Mouse (Mus musculus) heart, embryonic 12.5 days (tissue): ENCODE measurements around the gene Thsd4. TPM values are rescaled to one million over a fixed set of nuclear protein-coding genes. Genes with fewer than 3 reads are reported as not detected.

Experiments
- ATAC-seq: fragments of 200-750 bp; cut with Nextera tagmentation; 2 replicates; pipeline ENCODE4 v1.8.0; 2017; ENCODE audit warnings: moderate TSS enrichment, moderate library complexity; ENCODE audit not compliant: insufficient number of reproducible peaks, low FRiP score
- H3K27ac ChIP-seq: fragments of 300-500 bp; sonication (generic); 2 replicates; pipeline ENCODE4 v1.5.1; 2016; ENCODE audit warnings: mild to moderate bottlenecking, moderate library complexity; ENCODE audit not compliant: poor library complexity, severe bottlenecking
- H3K27me3 ChIP-seq: fragments of 300-500 bp; sonication (generic); replicated peaks from 2 replicates; pipeline ENCODE4 v1.6.1; 2016; ENCODE audit warnings: mild to moderate bottlenecking, moderate library complexity
- H3K36me3 ChIP-seq: fragments of 300-500 bp; sonication (generic); 2 replicates; pipeline ENCODE4 v1.6.1; 2016; ENCODE audit warnings: mild to moderate bottlenecking, moderate library complexity
- H3K4me1 ChIP-seq: fragments of 300-500 bp; sonication (generic); replicated peaks from 2 replicates; pipeline ENCODE4 v1.6.1; 2016; ENCODE audit warnings: mild to moderate bottlenecking
- H3K4me2 ChIP-seq: fragments of 300-500 bp; sonication (generic); 2 replicates; pipeline ENCODE4 v1.6.1; 2016; ENCODE audit warnings: mild to moderate bottlenecking, moderate library complexity
- H3K4me3 ChIP-seq: fragments of 300-500 bp; sonication (generic); 2 replicates; pipeline ENCODE4 v1.5.1; 2016; ENCODE audit warnings: mild to moderate bottlenecking
- H3K9ac ChIP-seq: fragments of 300-500 bp; sonication (generic); 2 replicates; pipeline ENCODE4 v1.6.1; 2016; ENCODE audit warnings: mild to moderate bottlenecking, moderate library complexity
- H3K9me3 ChIP-seq: fragments of 300-500 bp; sonication (generic); replicated peaks from 2 replicates; pipeline ENCODE4 v1.6.1; 2016; ENCODE audit warnings: mild to moderate bottlenecking, moderate library complexity
- WGBS: fragments of 180-500 bp; shearing (Covaris S2); methylation state at CpG from one replicate; pipeline ENCODE4 v1.1.7; 2016; 5-methylcytosine and 5-hydroxymethylcytosine counted together
- polyA plus RNA-seq: library from polyadenylated mRNA; unstranded; fragments of >200 nt; fragmentation: Nextera tagmentation; extraction: Ambion mirVana; gene quantifications from 2 replicates; pipeline ENCODE4 v1.2.1, GENCODE M21; 2016

Gene Thsd4
- polyA plus RNA-seq, 1 experiment from 2014 or later = 12.4 TPM

DNA sequence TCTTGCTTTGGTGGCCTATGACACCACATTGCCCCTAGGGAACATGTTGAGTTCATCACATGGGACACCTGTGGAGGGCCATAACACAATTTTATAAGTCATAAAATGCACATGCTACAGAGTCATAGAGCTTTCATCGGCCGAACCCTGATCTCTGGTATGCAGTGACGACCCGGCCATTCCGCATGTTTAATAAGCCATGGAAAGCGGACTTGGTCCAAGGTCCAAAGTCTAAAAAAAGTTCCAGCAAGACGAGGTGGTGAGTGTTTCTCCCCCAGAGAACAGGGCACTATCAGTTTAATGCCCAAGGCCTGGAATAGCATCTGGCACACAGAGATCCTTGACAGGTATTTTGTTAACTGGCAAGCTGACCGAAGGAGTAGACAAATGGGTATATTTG, 204.6 kb downstream of the Thsd4 start:
- Histone ChIP-seq H3K9ac (no peak overlapping the region), H3K9me3 (no peaks in the 10 kb centered on the region), H3K27ac (no peak overlapping the region), H3K36me3 (no peaks in the 10 kb centered on the region), H3K4me1 (peaks cover 23% of the 10 kb centered on the region), H3K4me2 (no peak overlapping the region), H3K27me3 (no peaks in the 10 kb centered on the region), H3K4me3 (no peak overlapping the region)
- WGBS = 63% methylated on average over 8 of the region's 8 CpGs
- no peak for ATAC-seq

- H3K4me2 ChIP-seq = no peak overlapping the region
- no peak overlapping the region for H3K9ac ChIP-seq
- H3K27ac ChIP-seq = no peak overlapping the region
- no peak for ATAC-seq
- peaks cover 23% of the 10 kb centered on the region for H3K4me1 ChIP-seq
- H3K4me3 ChIP-seq = no peak overlapping the region
- H3K9me3 ChIP-seq = no peaks in the 10 kb centered on the region
- H3K36me3 ChIP-seq = no peaks in the 10 kb centered on the region
- no peaks in the 10 kb centered on the region for H3K27me3 ChIP-seq
- 43% methylated on average over 5 of the region's 5 CpGs for WGBS
These were observed 205.3 kb downstream of the Thsd4 start for GRCm38 (mm10) chr9:60316510-60316909.

- no peak for ATAC-seq
- H3K4me2 ChIP-seq = no peak overlapping the region
- H3K4me1 ChIP-seq = peaks cover 23% of the 10 kb centered on the region
- H3K27ac ChIP-seq = no peak overlapping the region
- no peaks in the 10 kb centered on the region for H3K36me3 ChIP-seq
- H3K9me3 ChIP-seq = no peaks in the 10 kb centered on the region
- 74% methylated on average over 5 of the region's 5 CpGs for WGBS
- H3K27me3 ChIP-seq = no peaks in the 10 kb centered on the region
- no peak overlapping the region for H3K9ac ChIP-seq
- no peak overlapping the region for H3K4me3 ChIP-seq
These were observed 206.3 kb downstream of the Thsd4 start for GRCm38 (mm10) chr9:60315533-60315932.

GRCm38 (mm10) chr9:60313661-60314060, 208.2 kb downstream of the Thsd4 start:
- no peak for ATAC-seq
- H3K27ac ChIP-seq = no peak overlapping the region
- 76% methylated on average over 6 of the region's 6 CpGs for WGBS

DNA sequence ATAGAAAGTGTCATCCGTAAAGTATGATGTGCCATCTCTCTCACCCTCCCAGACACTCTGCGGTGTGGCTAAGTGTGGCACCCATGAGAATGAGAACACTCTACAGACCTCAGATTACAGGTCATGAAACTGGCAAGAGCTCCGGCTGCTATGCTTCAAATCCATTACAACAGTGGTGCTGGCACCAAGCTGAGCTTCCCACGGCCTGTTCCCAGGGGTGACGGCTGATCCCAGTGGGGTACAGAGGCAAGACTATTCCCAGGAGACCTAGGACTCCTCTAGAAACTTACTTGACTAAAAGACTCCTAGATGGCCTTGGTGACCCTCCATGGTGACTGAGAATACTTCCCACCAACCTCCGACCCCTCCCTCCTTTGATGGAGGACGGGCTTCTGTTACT, 209.2 kb downstream of the Thsd4 start:
- H3K27me3 ChIP-seq = no peaks in the 10 kb centered on the region
- no peak overlapping the region for H3K4me3 ChIP-seq
- ATAC-seq = no peak
- H3K27ac ChIP-seq = no peak overlapping the region
- 90% methylated on average over 7 of the region's 7 CpGs for WGBS
- H3K9ac ChIP-seq = no peak overlapping the region
- H3K36me3 ChIP-seq = no peaks in the 10 kb centered on the region
- H3K4me2 ChIP-seq = no peak overlapping the region
- H3K9me3 ChIP-seq = no peaks in the 10 kb centered on the region
- H3K4me1 ChIP-seq = peaks cover 34% of the 10 kb centered on the region

More at GRCm38 (mm10) chr9:60313661-60314060, 208.2 kb downstream of the Thsd4 start:
- H3K4me2 ChIP-seq = no peak overlapping the region
- H3K27me3 ChIP-seq = no peaks in the 10 kb centered on the region
- no peak overlapping the region for H3K9ac ChIP-seq
- peaks cover 28% of the 10 kb centered on the region for H3K4me1 ChIP-seq
- no peaks in the 10 kb centered on the region for H3K36me3 ChIP-seq
- H3K4me3 ChIP-seq = no peak overlapping the region
- H3K9me3 ChIP-seq = no peaks in the 10 kb centered on the region

DNA sequence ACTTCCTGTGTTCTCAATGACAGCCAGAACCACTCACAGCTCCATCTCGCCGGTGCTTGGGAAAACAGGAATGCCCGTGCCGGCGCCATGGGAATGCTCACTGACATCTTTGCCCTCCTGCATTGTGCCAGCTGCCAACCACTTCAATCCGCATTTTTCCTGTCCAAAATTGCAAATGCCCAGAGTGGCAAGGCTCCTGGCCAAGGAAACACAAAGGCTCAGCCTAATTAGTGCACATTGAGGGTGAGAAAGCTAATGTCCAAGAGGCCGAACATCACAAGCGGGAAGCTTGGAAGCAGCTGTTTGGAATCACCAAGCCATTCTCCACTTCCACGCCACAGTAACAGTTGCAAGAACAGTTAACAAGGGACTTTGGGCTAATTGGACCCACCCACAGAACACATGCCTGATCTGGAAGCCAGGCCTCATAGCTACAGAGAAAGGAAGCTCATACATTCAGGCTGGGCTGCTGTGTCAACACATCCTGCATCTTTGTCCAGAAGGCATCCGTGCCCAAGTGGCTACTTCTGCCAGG, 210.2 kb downstream of the Thsd4 start:
- Histone ChIP-seq H3K9ac (no peak overlapping the region), H3K36me3 (no peaks in the 10 kb centered on the region), H3K27me3 (no peaks in the 10 kb centered on the region), H3K27ac (no peak overlapping the region), H3K4me3 (no peak overlapping the region), H3K9me3 (no peaks in the 10 kb centered on the region), H3K4me2 (no peak overlapping the region), H3K4me1 (peaks cover 25% of the 10 kb centered on the region)
- 82% methylated on average over 10 of the region's 10 CpGs for WGBS
- no peak for ATAC-seq

DNA sequence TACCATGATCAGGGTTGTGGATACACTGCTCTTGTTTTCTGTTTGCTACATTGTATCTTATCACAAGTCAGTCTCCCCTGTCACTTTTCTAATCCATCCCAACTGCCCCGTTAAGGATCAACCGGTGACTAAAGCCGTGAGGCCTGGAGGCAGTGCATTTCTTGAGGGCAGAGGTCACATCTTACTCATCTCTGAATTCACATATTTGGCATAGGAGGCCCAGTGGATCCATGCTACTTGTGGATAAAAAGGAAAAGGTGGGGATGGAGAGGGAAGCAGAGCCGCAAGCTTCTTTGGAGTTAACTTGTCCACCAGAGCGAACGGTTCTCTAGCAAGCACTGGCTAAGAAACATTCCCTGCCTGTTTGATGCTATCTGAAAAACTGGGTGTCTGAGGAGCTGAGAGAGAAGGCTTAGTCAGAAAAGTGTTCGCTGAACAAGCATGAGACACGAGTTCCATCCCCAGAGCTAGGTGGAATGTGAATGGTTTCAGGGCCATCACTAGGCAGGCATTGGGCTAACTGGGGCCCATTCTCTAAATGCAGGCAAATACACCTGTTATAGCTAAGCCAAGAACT, 211.0 kb downstream of the Thsd4 start:
- 55% methylated on average over 8 of the region's 8 CpGs for WGBS
- Histone ChIP-seq H3K27ac (no peak overlapping the region), H3K9ac (no peak overlapping the region), H3K4me3 (no peak overlapping the region), H3K36me3 (no peaks in the 10 kb centered on the region), H3K9me3 (no peaks in the 10 kb centered on the region), H3K4me2 (no peak overlapping the region), H3K27me3 (no peaks in the 10 kb centered on the region), H3K4me1 (peaks cover 16% of the 10 kb centered on the region)
- ATAC-seq = no peak

GRCm38 (mm10) chr9:60309786-60310711, 211.8 kb downstream of the Thsd4 start:
- no peaks in the 10 kb centered on the region for H3K36me3 ChIP-seq
- H3K4me2 ChIP-seq = no peak overlapping the region
- no peak overlapping the region for H3K27ac ChIP-seq
- 73% methylated on average over 16 of the region's 16 CpGs for WGBS
- H3K27me3 ChIP-seq = no peaks in the 10 kb centered on the region
- H3K4me3 ChIP-seq = no peak overlapping the region
- peaks cover 11% of the 10 kb centered on the region; the same call in 1 of the 2 replicates for H3K4me1 ChIP-seq
- no peak overlapping the region for H3K9ac ChIP-seq
- no peaks in the 10 kb centered on the region for H3K9me3 ChIP-seq
- no peak for ATAC-seq

DNA sequence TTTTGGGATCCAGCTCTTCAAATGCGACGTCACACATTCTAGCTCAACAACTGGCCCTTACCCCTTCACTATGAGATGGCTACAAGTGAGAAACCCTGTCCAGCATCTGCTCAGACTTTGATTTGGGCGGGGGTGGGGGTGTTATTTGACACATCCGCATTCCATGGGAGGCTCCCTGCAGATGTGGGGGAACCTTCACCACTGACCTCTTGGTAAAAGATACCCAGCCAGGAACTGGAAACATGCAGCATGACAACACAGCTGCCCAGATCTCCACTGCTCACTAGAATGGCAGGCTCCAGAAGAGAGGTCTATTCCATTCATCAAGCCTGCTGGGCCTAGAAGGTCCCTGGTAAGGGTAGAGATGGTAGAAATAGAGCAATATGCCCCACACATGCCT, 213.7 kb downstream of the Thsd4 start:
- Histone ChIP-seq H3K27me3 (no peaks in the 10 kb centered on the region), H3K27ac (no peak overlapping the region), H3K4me3 (no peak overlapping the region), H3K9me3 (no peaks in the 10 kb centered on the region), H3K9ac (no peak overlapping the region), H3K4me2 (no peak overlapping the region), H3K36me3 (no peaks in the 10 kb centered on the region), H3K4me1 (peaks cover 11% of the 10 kb centered on the region; the same call in 1 of the 2 replicates)
- 67% methylated on average over 4 of the region's 4 CpGs for WGBS
- no peak for ATAC-seq

DNA sequence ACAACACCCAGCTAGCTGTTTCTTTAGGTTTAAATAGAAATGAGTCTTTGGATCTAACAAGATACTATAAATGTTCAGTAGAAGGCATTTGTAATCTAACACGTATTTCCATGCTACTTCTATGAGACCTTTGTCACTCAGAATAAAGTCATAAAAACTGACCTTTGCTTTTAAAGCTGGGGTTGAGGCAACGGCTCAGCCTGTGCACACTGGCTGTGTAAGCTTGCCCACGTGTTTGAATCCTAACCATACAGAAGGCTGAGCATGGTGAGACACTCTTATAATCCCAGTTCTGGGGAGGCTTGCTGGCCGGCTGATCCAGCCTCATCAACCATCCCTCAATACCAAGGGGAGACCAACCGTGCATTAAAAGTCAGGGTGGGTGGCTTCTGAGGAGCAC, 214.4 kb downstream of the Thsd4 start:
- H3K36me3 ChIP-seq = no peaks in the 10 kb centered on the region
- no peaks in the 10 kb centered on the region for H3K27me3 ChIP-seq
- H3K27ac ChIP-seq = no peak overlapping the region
- no peak overlapping the region for H3K9ac ChIP-seq
- peaks cover 11% of the 10 kb centered on the region; the same call in 1 of the 2 replicates for H3K4me1 ChIP-seq
- no peak overlapping the region for H3K4me3 ChIP-seq
- H3K9me3 ChIP-seq = no peaks in the 10 kb centered on the region
- WGBS = 83% methylated on average over 5 of the region's 5 CpGs
- H3K4me2 ChIP-seq = no peak overlapping the region
- ATAC-seq = no peak

DNA sequence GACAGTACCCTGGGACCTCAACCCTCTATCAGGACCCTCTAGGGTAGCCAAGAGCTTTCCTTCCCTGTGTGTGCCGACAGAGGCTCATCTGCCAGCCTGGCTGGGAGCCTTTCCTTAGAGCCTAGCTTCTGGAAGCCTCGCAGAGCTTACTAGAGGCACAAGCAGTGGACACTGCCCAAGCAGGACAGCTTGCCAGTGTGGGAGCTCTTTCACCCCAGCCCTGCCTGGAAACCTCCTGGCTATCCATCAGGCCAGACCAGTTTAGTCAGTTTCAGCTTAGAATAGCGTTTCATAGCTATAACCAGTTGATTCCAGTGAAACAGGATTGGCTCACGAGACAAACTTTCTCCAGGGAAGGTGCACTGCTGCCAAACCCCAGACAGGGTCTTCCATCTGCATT, 215.6 kb downstream of the Thsd4 start:
- H3K9ac ChIP-seq = no peak overlapping the region
- H3K9me3 ChIP-seq = no peaks in the 10 kb centered on the region; the same call in 1 of the 2 replicates
- 77% methylated on average over 4 of the region's 4 CpGs for WGBS
- H3K4me2 ChIP-seq = no peak overlapping the region
- no peak overlapping the region for H3K27ac ChIP-seq
- no peak for ATAC-seq
- H3K4me3 ChIP-seq = no peak overlapping the region
- no peaks in the 10 kb centered on the region for H3K36me3 ChIP-seq
- no peaks in the 10 kb centered on the region for H3K27me3 ChIP-seq
- H3K4me1 ChIP-seq = peaks cover 11% of the 10 kb centered on the region; the same call in 1 of the 2 replicates
